Mouse (Mus musculus) kidney, embryonic 15.5 days (tissue): ENCODE measurements around the gene Matn4. TPM values are rescaled to one million over a fixed set of nuclear protein-coding genes. Genes with fewer than 3 reads are reported as not detected.
A peak's percentile ranks its signal among the peaks of the same experiment; 100 is the strongest.

Experiments
- ATAC-seq: fragments of 200-750 bp; cut with Nextera tagmentation; replicated peaks from 2 replicates; pipeline ENCODE4 v1.8.0; 2017; ENCODE audit warnings: moderate TSS enrichment; ENCODE audit not compliant: low FRiP score
- H3K27ac ChIP-seq: fragments of 300-500 bp; sonication (generic); 2 replicates; pipeline ENCODE4 v1.5.1; 2015; ENCODE audit warnings: mild to moderate bottlenecking, inconsistent platforms
- H3K27me3 ChIP-seq: fragments of 300-500 bp; sonication (generic); 2 replicates; pipeline ENCODE4 v1.6.1; 2015; ENCODE audit warnings: inconsistent platforms
- H3K36me3 ChIP-seq: fragments of 300-500 bp; sonication (generic); 2 replicates; pipeline ENCODE4 v1.6.1; 2015; ENCODE audit warnings: inconsistent platforms
- H3K4me1 ChIP-seq: fragments of 300-500 bp; sonication (generic); 2 replicates; pipeline ENCODE4 v1.6.1; 2015; ENCODE audit warnings: inconsistent platforms
- H3K4me2 ChIP-seq: fragments of 300-500 bp; sonication (generic); 2 replicates; pipeline ENCODE4 v1.6.1; 2015; ENCODE audit warnings: moderate library complexity, mild to moderate bottlenecking, inconsistent platforms
- H3K4me3 ChIP-seq: fragments of 300-500 bp; sonication (generic); replicated peaks from 2 replicates; pipeline ENCODE4 v1.5.1; 2015; ENCODE audit warnings: mild to moderate bottlenecking, inconsistent platforms
- H3K9ac ChIP-seq: fragments of 300-500 bp; sonication (generic); 2 replicates; pipeline ENCODE4 v1.6.1; 2015; ENCODE audit warnings: mild to moderate bottlenecking, inconsistent platforms
- H3K9me3 ChIP-seq: fragments of 300-500 bp; sonication (generic); replicated peaks from 2 replicates; pipeline ENCODE4 v1.6.1; 2016; ENCODE audit warnings: inconsistent platforms
- WGBS: fragments of 180-500 bp; shearing (Covaris S2); methylation state at CpG from one replicate; pipeline ENCODE4 v1.1.7; 2015; ENCODE audit warnings: mixed read lengths; 5-methylcytosine and 5-hydroxymethylcytosine counted together
- polyA plus RNA-seq: library from polyadenylated mRNA; unstranded; fragments of >200 nt; fragmentation: Nextera tagmentation; extraction: Ambion mirVana; gene quantifications from 2 replicates; pipeline ENCODE4 v1.2.1, GENCODE M21; 2015

Matn4 gene
- polyA plus RNA-seq, 1 experiment from 2014 or later = 1.1 TPM

GRCm38 (mm10) chr2:164403396-164404081 lies 1.4 kb downstream of the Matn4 start:
- no peak for ATAC-seq
- H3K4me3 ChIP-seq = no peak overlapping the region
- peaks cover 99% of the 10 kb centered on the region for H3K27me3 ChIP-seq
- no peak overlapping the region for H3K9ac ChIP-seq
- WGBS = 18% methylated on average over 14 of the region's 14 CpGs
- no peaks in the 10 kb centered on the region; the same call in 1 of the 2 replicates for H3K9me3 ChIP-seq
- 0 out of 2 replicates have a peak overlapping the region, but pooled peaks have one; percentile 63 for H3K4me2 ChIP-seq
- peaks cover 43% of the 10 kb centered on the region for H3K4me1 ChIP-seq
- no peak overlapping the region for H3K27ac ChIP-seq
- H3K36me3 ChIP-seq = no peaks in the 10 kb centered on the region

GRCm38 (mm10) chr2:164402906-164403305 lies 2.1 kb downstream of the Matn4 start, which contains the start of gene Rbpjl:
TSS of gene Rbpjl (plus strand) at chr2:164403141.
- Histone ChIP-seq H3K4me2 (0 out of 2 replicates have a peak within 1 kb of the TSS, but pooled peaks have one; percentile 63), H3K9ac (no peak within 1 kb of the TSS), H3K9me3 (peaks cover 2% of the 10 kb centered on the region), H3K4me3 (peak within 1 kb of the TSS; percentile 39; the same call in 1 of the 2 replicates), H3K4me1 (peaks cover 37% of the 10 kb centered on the region), H3K27me3 (peaks cover 93% of the 10 kb centered on the region), H3K27ac (no peak within 1 kb of the TSS), H3K36me3 (no peaks in the 10 kb centered on the region)
- no peak for ATAC-seq
- 4% methylated on average over 17 of the region's 17 CpGs for WGBS

- Histone ChIP-seq H3K9ac (no peak overlapping the region), H3K4me1 (peaks cover 12% of the 10 kb centered on the region), H3K9me3 (peaks cover 4% of the 10 kb centered on the region), H3K27ac (no peak overlapping the region), H3K27me3 (peaks cover 48% of the 10 kb centered on the region), H3K4me2 (no peak overlapping the region), H3K36me3 (no peaks in the 10 kb centered on the region), H3K4me3 (no peak overlapping the region)
- WGBS = 65% methylated on average over 12 of the region's 12 CpGs
- no peak for ATAC-seq
Observed at GRCm38 (mm10) chr2:164396911-164397310, 8.0 kb downstream of the Matn4 start.

- Histone ChIP-seq H3K9me3 (peaks cover 4% of the 10 kb centered on the region), H3K27ac (no peak overlapping the region), H3K4me3 (no peak overlapping the region), H3K36me3 (no peaks in the 10 kb centered on the region), H3K4me1 (peaks cover 10% of the 10 kb centered on the region), H3K9ac (no peak overlapping the region), H3K4me2 (no peak overlapping the region), H3K27me3 (peaks cover 44% of the 10 kb centered on the region)
- WGBS = 93% methylated on average over 7 of the region's 7 CpGs
- no peak for ATAC-seq
Observed at GRCm38 (mm10) chr2:164396076-164396475, 8.9 kb downstream of the Matn4 start.

GRCm38 (mm10) chr2:164393126-164393525 lies 11.8 kb downstream of the Matn4 start:
- Histone ChIP-seq H3K9ac (no peak overlapping the region), H3K27ac (no peak overlapping the region), H3K4me1 (peaks cover 12% of the 10 kb centered on the region), H3K4me2 (no peak overlapping the region), H3K36me3 (no peaks in the 10 kb centered on the region), H3K9me3 (peaks cover 4% of the 10 kb centered on the region), H3K27me3 (peaks cover 47% of the 10 kb centered on the region), H3K4me3 (no peak overlapping the region)
- WGBS = 85% methylated on average over 29 of the region's 29 CpGs
- no peak for ATAC-seq

- no peaks in the 10 kb centered on the region for H3K36me3 ChIP-seq
- 1% methylated on average over 30 of the region's 30 CpGs for WGBS
- peak; percentile 75 for ATAC-seq
- H3K27ac ChIP-seq = no peak overlapping the region
- H3K9ac ChIP-seq = 0 out of 2 replicates have a peak overlapping the region, but pooled peaks have one; percentile 29
- no peaks in the 10 kb centered on the region for H3K9me3 ChIP-seq
- H3K4me3 ChIP-seq = peak overlapping the region; percentile 48
- peak overlapping the region; percentile 86 for H3K4me2 ChIP-seq
- H3K4me1 ChIP-seq = peaks cover 27% of the 10 kb centered on the region
- peaks cover 63% of the 10 kb centered on the region for H3K27me3 ChIP-seq
Observed at GRCm38 (mm10) chr2:164389499-164389898, 15.5 kb downstream of the Matn4 start.

- Histone ChIP-seq H3K4me1 (peaks cover 27% of the 10 kb centered on the region), H3K27me3 (peaks cover 63% of the 10 kb centered on the region), H3K36me3 (no peaks in the 10 kb centered on the region), H3K9ac (0 out of 2 replicates have a peak within 1 kb of the TSS, but pooled peaks have one; percentile 29), H3K9me3 (no peaks in the 10 kb centered on the region), H3K4me3 (peak within 1 kb of the TSS; percentile 48), H3K27ac (no peak within 1 kb of the TSS), H3K4me2 (peak within 1 kb of the TSS; percentile 86)
- ATAC-seq = peak; percentile 48
- WGBS = 0% methylated on average over 17 of the region's 17 CpGs
Observed at GRCm38 (mm10) chr2:164389020-164389419, 15.9 kb downstream of the Matn4 start, which contains the start of gene Slpi. TSS of gene Slpi (minus strand) at chr2:164389095.

GRCm38 (mm10) chr2:164386953-164387352 lies 18.0 kb downstream of the Matn4 start:
- Histone ChIP-seq H3K4me2 (peak overlapping the region; percentile 25; the same call in 1 of the 2 replicates), H3K36me3 (no peaks in the 10 kb centered on the region), H3K4me3 (no peak overlapping the region), H3K9ac (no peak overlapping the region), H3K27ac (no peak overlapping the region), H3K27me3 (peaks cover 56% of the 10 kb centered on the region), H3K9me3 (no peaks in the 10 kb centered on the region), H3K4me1 (peaks cover 27% of the 10 kb centered on the region)
- ATAC-seq = no peak
- WGBS = 13% methylated on average over 8 of the region's 8 CpGs

GRCm38 (mm10) chr2:164385927-164386763 lies 18.8 kb downstream of the Matn4 start:
- no peak overlapping the region for H3K4me3 ChIP-seq
- H3K4me1 ChIP-seq = peaks cover 27% of the 10 kb centered on the region
- no peaks in the 10 kb centered on the region for H3K9me3 ChIP-seq
- ATAC-seq = 0 out of 2 replicates have a peak, but pooled peaks have one; percentile 22
- H3K27me3 ChIP-seq = peaks cover 52% of the 10 kb centered on the region
- H3K27ac ChIP-seq = no peak overlapping the region
- 16% methylated on average over 18 of the region's 18 CpGs for WGBS
- H3K36me3 ChIP-seq = no peaks in the 10 kb centered on the region
- peak overlapping the region; percentile 25 for H3K4me2 ChIP-seq
- no peak overlapping the region for H3K9ac ChIP-seq

GRCm38 (mm10) chr2:164383656-164384399 lies 21.1 kb downstream of the Matn4 start:
- WGBS = 54% methylated on average over 11 of the region's 11 CpGs
- Histone ChIP-seq H3K36me3 (no peaks in the 10 kb centered on the region), H3K4me2 (no peak overlapping the region), H3K4me1 (peaks cover 17% of the 10 kb centered on the region), H3K9ac (no peak overlapping the region), H3K27me3 (peaks cover 30% of the 10 kb centered on the region), H3K4me3 (no peak overlapping the region), H3K9me3 (no peaks in the 10 kb centered on the region), H3K27ac (no peak overlapping the region)
- no peak for ATAC-seq

GRCm38 (mm10) chr2:164382971-164383370 lies 22.0 kb downstream of the Matn4 start:
- no peak for ATAC-seq
- no peak overlapping the region for H3K4me3 ChIP-seq
- no peaks in the 10 kb centered on the region for H3K36me3 ChIP-seq
- H3K27me3 ChIP-seq = peaks cover 22% of the 10 kb centered on the region
- no peaks in the 10 kb centered on the region for H3K9me3 ChIP-seq
- no peak overlapping the region for H3K27ac ChIP-seq
- WGBS = 84% methylated on average over 3 of the region's 3 CpGs
- H3K9ac ChIP-seq = no peak overlapping the region
- H3K4me2 ChIP-seq = no peak overlapping the region
- H3K4me1 ChIP-seq = peaks cover 16% of the 10 kb centered on the region; the same call in 1 of the 2 replicates
